Mouse (Mus musculus) layer of hippocampus, adult 18-20 months (tissue): ENCODE results near the gene Heg1. TPM values are rescaled to one million over a fixed set of nuclear protein-coding genes. Genes with fewer than 3 reads are reported as not detected.
A peak's percentile ranks its signal among the peaks of the same experiment; 100 is the strongest.

Source experiments
- DNase-seq, 2 experiments: peaks; one replicate each; pipeline ENCODE4 v3.0.0; 2022; ENCODE audit warnings: low spot score in 2 of 2
- total RNA-seq, 2 experiments: library from RNA; stranded (reverse); gene quantifications; 2 replicates each; pipeline ENCODE4 v1.2.3; 2021

Heg1 gene
- total RNA-seq, 2 experiments from 2014 or later: 21.1 to 21.4 TPM

GRCm38 (mm10) chr16:33741795-33742194, 57.6 kb downstream of the Heg1 start:
- DNase-seq: no peak

GRCm38 (mm10) chr16:33742233-33742632, 58.1 kb downstream of the Heg1 start:
- no peak for DNase-seq

- DNase-seq: peak in 1 of 2 experiments; percentile 60
These were observed 60.7 kb downstream of the Heg1 start for GRCm38 (mm10) chr16:33744622-33745419.

GRCm38 (mm10) chr16:33745457-33745856, 61.3 kb downstream of the Heg1 start:
- no peak for DNase-seq

- no peak for DNase-seq
These were observed 62.0 kb downstream of the Heg1 start for GRCm38 (mm10) chr16:33746074-33746676.

- DNase-seq: no peak
These were observed 63.3 kb downstream of the Heg1 start for GRCm38 (mm10) chr16:33747346-33747954.

GRCm38 (mm10) chr16:33747994-33748393, 63.8 kb downstream of the Heg1 start:
- DNase-seq: no peak

- DNase-seq: no peak
These were observed 67.0 kb downstream of the Heg1 start for GRCm38 (mm10) chr16:33751152-33751551.

- DNase-seq: no peak
These were observed 67.4 kb downstream of the Heg1 start for GRCm38 (mm10) chr16:33751590-33751989.

GRCm38 (mm10) chr16:33752904-33753578, 68.9 kb downstream of the Heg1 start:
- DNase-seq: no peak

GRCm38 (mm10) chr16:33755293-33755692, 71.1 kb downstream of the Heg1 start:
- DNase-seq: peak in 1 of 2 experiments; percentile 49

- no peak for DNase-seq
These were observed 71.8 kb downstream of the Heg1 start for GRCm38 (mm10) chr16:33755961-33756360.

- no peak for DNase-seq
These were observed 72.2 kb downstream of the Heg1 start for GRCm38 (mm10) chr16:33756396-33756795.

GRCm38 (mm10) chr16:33759207-33759606, 75.0 kb downstream of the Heg1 start:
- no peak for DNase-seq

GRCm38 (mm10) chr16:33760542-33760941, 76.4 kb downstream of the Heg1 start:
- no peak for DNase-seq

GRCm38 (mm10) chr16:33760996-33761395, 76.8 kb downstream of the Heg1 start:
- no peak for DNase-seq

- peak in 1 of 2 experiments; percentile 20 for DNase-seq
These were observed 80.5 kb downstream of the Heg1 start for GRCm38 (mm10) chr16:33764501-33765193.

GRCm38 (mm10) chr16:33765477-33765876, 81.3 kb downstream of the Heg1 start:
- DNase-seq: no peak

- DNase-seq: no peak
These were observed 82.1 kb downstream of the Heg1 start for GRCm38 (mm10) chr16:33766309-33766708.

- no peak for DNase-seq
These were observed 82.6 kb downstream of the Heg1 start for GRCm38 (mm10) chr16:33766757-33767156.
